Mouse (Mus musculus): ENCODE results near the gene Xpnpep1.

DNA sequence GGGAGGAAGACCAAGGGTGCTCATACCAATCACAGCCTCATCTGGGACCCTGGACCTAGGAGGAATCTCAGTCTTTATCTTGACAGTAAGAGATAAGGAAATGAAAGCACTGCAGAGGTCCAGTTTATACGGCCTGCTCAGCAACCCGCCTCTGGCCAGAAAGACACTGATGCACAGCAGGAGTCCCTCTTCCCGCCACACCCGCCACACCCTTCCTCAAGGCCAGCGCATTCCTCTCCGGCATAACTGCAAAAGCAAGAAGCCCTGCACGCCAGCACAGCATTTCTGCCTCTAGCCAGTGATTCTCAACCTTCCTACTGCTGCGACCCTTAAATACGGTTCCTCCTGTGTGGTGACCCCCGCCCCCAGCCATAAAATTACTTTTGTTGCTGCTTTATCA, 16.8 kb downstream of the Xpnpep1 start:
- no peak for TF ChIP-seq RAD21 (IDR thresholded peaks at IDR 0.05; ENCODE audit: low read depth, low read length)
- no peak for TF ChIP-seq POLR2A (IDR thresholded peaks at IDR 0.05; ENCODE audit: low read depth, low read length)
- TF ChIP-seq TCF12 (IDR thresholded peaks at IDR 0.05; ENCODE audit: low read depth, low read length) = no peak
- no peak for TF ChIP-seq CTCF (conservative IDR thresholded peaks at IDR 0.05 in 1 of 2, IDR thresholded peaks at IDR 0.05 in 1 of 2; ENCODE audit: low read depth in 2 of 2, low read length in 2 of 2)
- TF ChIP-seq ZKSCAN1 (IDR thresholded peaks at IDR 0.05; ENCODE audit: borderline replicate concordance, low read depth, low read length) = no peak
- no peak for TF ChIP-seq EP300 (IDR thresholded peaks at IDR 0.05; ENCODE audit: low read length)
- TF ChIP-seq GABPA (IDR thresholded peaks at IDR 0.05; ENCODE audit: insufficient replicate concordance, low read depth, low read length) = no peak
- no peak for TF ChIP-seq MEF2A (IDR thresholded peaks at IDR 0.05; ENCODE audit: borderline replicate concordance, low read depth, low read length)
